Mouse (Mus musculus): ENCODE measurements around the gene Ccdc107. TPM values are rescaled to one million over a fixed set of nuclear protein-coding genes. Genes with fewer than 3 reads are reported as not detected.

Gene Ccdc107
- total and polyA plus RNA-seq, 3 experiments, result 30.5 to 63.1 (median 33.4) TPM

DNA sequence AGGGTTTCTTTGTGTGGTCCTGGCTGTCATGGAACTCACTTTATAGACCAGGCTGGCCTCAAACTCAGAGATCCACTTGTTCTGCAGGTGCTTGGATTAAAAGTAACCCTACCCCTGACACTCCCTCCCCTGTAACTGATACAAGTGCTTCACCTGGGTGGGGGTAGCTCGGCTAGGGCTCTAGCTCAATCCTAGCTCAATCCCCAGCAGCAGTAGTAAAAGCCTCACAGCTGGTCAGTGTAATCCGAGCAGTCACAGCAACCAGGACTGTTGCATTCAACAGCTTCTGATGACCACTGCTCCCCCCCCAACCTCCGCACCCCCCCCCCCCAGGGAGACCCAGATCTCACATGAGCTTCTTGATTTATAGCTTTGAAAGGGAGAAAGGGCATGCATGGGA, 49.3 kb downstream of the Ccdc107 start:
- dilution Hi-C loops (cut with MboI; ENCODE audit: extremely low pct_ligation_motif_present, extremely low pct_unique_long_range_greater_than_20kb, low sequenced_read_pairs), result no loop called here
- Histone ChIP-seq H3K27ac (ENCODE audit: insufficient read depth, low read depth) (no peak overlapping the region), H3K4me3 (replicated peaks in 1 of 3; ENCODE audit: low read depth in 2 of 3, low read length in 2 of 3, poor library complexity in 1 of 3) (no peak overlapping the region), H3K9me3 (replicated peaks; ENCODE audit: low read length) (no peaks in the 10 kb centered on the region), H3K79me2 (replicated peaks; ENCODE audit: control insufficient read depth, extremely low read depth, insufficient read depth, poor library complexity, severe bottlenecking) (no peaks in the 10 kb centered on the region), H3K4me2 (ENCODE audit: insufficient read depth, low read depth, poor library complexity, severe bottlenecking) (no peak overlapping the region), H3K36me3 (replicated peaks in 1 of 2; ENCODE audit: control insufficient read depth in 1 of 2, insufficient read depth in 1 of 2, low read length in 1 of 2) (peaks cover 89 to 99% of the 10 kb centered on the region in 2 experiments), H3K27me3 (replicated peaks) (no peaks in the 10 kb centered on the region), H3K9ac (ENCODE audit: insufficient read depth, low read depth) (no peak overlapping the region), H3K4me1 (ENCODE audit: control insufficient read depth in 1 of 2, insufficient read depth in 2 of 2) (peaks cover 0 to 5% of the 10 kb centered on the region in 2 experiments; a peak in 1 of 4 replicates)
- TF ChIP-seq BHLHE40 (IDR thresholded peaks at IDR 0.05; ENCODE audit: low read depth, low read length) (no peak), MAZ (IDR thresholded peaks at IDR 0.05; ENCODE audit: low read depth, low read length) (no peak)
- in situ Hi-C loops (cut with MboI; ENCODE audit: low pct_ligation_motif_present, low pct_unique_long_range_greater_than_20kb, low sequenced_read_pairs), result no loop called here
- DNase-seq (ENCODE audit: extremely low read depth), result no peak

Other genes with a start within 250 kb of the Ccdc107 start
Only the 20 nearest of the 23 such genes appear.
- not detected in 2 replicates for gene Rusc2, start 110.9 kb upstream of the Ccdc107 start, total RNA-seq (2012; rRNA removed)
- gene Rusc2, start 110.9 kb upstream of the Ccdc107 start, total RNA-seq (2014; rRNA removed), result not detected in 2 replicates
- not detected in 2 replicates for gene Rusc2, start 110.9 kb upstream of the Ccdc107 start, polyA plus RNA-seq (2012; ENCODE audit: insufficient read length, low read depth)
- gene Fam166b, start 63.8 kb upstream of the Ccdc107 start, total RNA-seq (2012; rRNA removed), result not detected in 2 replicates
- gene Fam166b, start 63.8 kb upstream of the Ccdc107 start, total RNA-seq (2014; rRNA removed), result not detected in 2 replicates
- not detected in 2 replicates for gene Fam166b, start 63.8 kb upstream of the Ccdc107 start, polyA plus RNA-seq (2012; ENCODE audit: insufficient read length, low read depth)
- gene Tesk1, start 51.0 kb upstream of the Ccdc107 start, total RNA-seq (2012; rRNA removed), result 4.5 and 5.2 TPM in 2 replicates
- gene Tesk1, start 51.0 kb upstream of the Ccdc107 start, total RNA-seq (2014; rRNA removed), result 1.7 and 1.9 TPM in 2 replicates
- 6.0 and 7.3 TPM in 2 replicates for gene Tesk1, start 51.0 kb upstream of the Ccdc107 start, polyA plus RNA-seq (2012; ENCODE audit: insufficient read length, low read depth)
- 24.0 and 30.3 TPM in 2 replicates for gene Cd72, start 38.3 kb upstream of the Ccdc107 start, total RNA-seq (2012; rRNA removed)
- 47.6 and 61.4 TPM in 2 replicates for gene Cd72, start 38.3 kb upstream of the Ccdc107 start, total RNA-seq (2014; rRNA removed)
- gene Cd72, start 38.3 kb upstream of the Ccdc107 start, polyA plus RNA-seq (2012; ENCODE audit: insufficient read length, low read depth), result 55.9 and 86.4 TPM in 2 replicates
- gene Sit1, start 9.2 kb upstream of the Ccdc107 start, total RNA-seq (2012; rRNA removed), result 2.8 and 3.8 TPM in 2 replicates
- gene Sit1, start 9.2 kb upstream of the Ccdc107 start, total RNA-seq (2014; rRNA removed), result 10.5 and 10.8 TPM in 2 replicates
- gene Sit1, start 9.2 kb upstream of the Ccdc107 start, polyA plus RNA-seq (2012; ENCODE audit: insufficient read length, low read depth), result 10.1 and 12.5 TPM in 2 replicates
- gene Arhgef39, start 6.8 kb downstream of the Ccdc107 start, total RNA-seq (2012; rRNA removed), result 7.4 and 7.5 TPM in 2 replicates
- 7.1 and 7.3 TPM in 2 replicates for gene Arhgef39, start 6.8 kb downstream of the Ccdc107 start, total RNA-seq (2014; rRNA removed)
- gene Arhgef39, start 6.8 kb downstream of the Ccdc107 start, polyA plus RNA-seq (2012; ENCODE audit: insufficient read length, low read depth), result 4.8 and 5.5 TPM in 2 replicates
- gene Car9, start 14.1 kb downstream of the Ccdc107 start, total RNA-seq (2012; rRNA removed), result not detected in 2 replicates
- not detected in 2 replicates for gene Car9, start 14.1 kb downstream of the Ccdc107 start, total RNA-seq (2014; rRNA removed)
- not detected in 2 replicates for gene Car9, start 14.1 kb downstream of the Ccdc107 start, polyA plus RNA-seq (2012; ENCODE audit: insufficient read length, low read depth)
- 0.30 TPM in 1 of 2 replicates, not detected in the other for gene Tpm2, start 30.9 kb downstream of the Ccdc107 start, total RNA-seq (2012; rRNA removed)
- not detected in 2 replicates for gene Tpm2, start 30.9 kb downstream of the Ccdc107 start, total RNA-seq (2014; rRNA removed)
- gene Tpm2, start 30.9 kb downstream of the Ccdc107 start, polyA plus RNA-seq (2012; ENCODE audit: insufficient read length, low read depth), result 0.29 TPM in 1 of 2 replicates, not detected in the other
- 32.9 and 34.2 TPM in 2 replicates for gene Creb3, start 69.4 kb downstream of the Ccdc107 start, total RNA-seq (2012; rRNA removed)
- gene Creb3, start 69.4 kb downstream of the Ccdc107 start, total RNA-seq (2014; rRNA removed), result 26.1 and 27.6 TPM in 2 replicates
- gene Creb3, start 69.4 kb downstream of the Ccdc107 start, polyA plus RNA-seq (2012; ENCODE audit: insufficient read length, low read depth), result 33.1 and 37.2 TPM in 2 replicates
- gene Tln1, start 69.8 kb downstream of the Ccdc107 start, total RNA-seq (2012; rRNA removed), result 59.3 and 60.4 TPM in 2 replicates
- gene Tln1, start 69.8 kb downstream of the Ccdc107 start, total RNA-seq (2014; rRNA removed), result 22.3 and 22.7 TPM in 2 replicates
- 50.1 and 69.2 TPM in 2 replicates for gene Tln1, start 69.8 kb downstream of the Ccdc107 start, polyA plus RNA-seq (2012; ENCODE audit: insufficient read length, low read depth)
- gene Rgp1, start 85.8 kb downstream of the Ccdc107 start, total RNA-seq (2012; rRNA removed), result 16.6 and 22.0 TPM in 2 replicates
- 5.4 and 10.1 TPM in 2 replicates for gene Rgp1, start 85.8 kb downstream of the Ccdc107 start, total RNA-seq (2014; rRNA removed)
- gene Rgp1, start 85.8 kb downstream of the Ccdc107 start, polyA plus RNA-seq (2012; ENCODE audit: insufficient read length, low read depth), result 32.7 and 37.0 TPM in 2 replicates
- gene Gba2, start 86.0 kb downstream of the Ccdc107 start, total RNA-seq (2012; rRNA removed), result 3.6 and 4.1 TPM in 2 replicates
- 3.2 TPM in 2 replicates for gene Gba2, start 86.0 kb downstream of the Ccdc107 start, total RNA-seq (2014; rRNA removed)
- 8.7 and 11.2 TPM in 2 replicates for gene Gba2, start 86.0 kb downstream of the Ccdc107 start, polyA plus RNA-seq (2012; ENCODE audit: insufficient read length, low read depth)
- 0.46 and 0.72 TPM in 2 replicates for gene Msmp, start 91.6 kb downstream of the Ccdc107 start, total RNA-seq (2012; rRNA removed)
- not detected in 2 replicates for gene Msmp, start 91.6 kb downstream of the Ccdc107 start, total RNA-seq (2014; rRNA removed)
- gene Msmp, start 91.6 kb downstream of the Ccdc107 start, polyA plus RNA-seq (2012; ENCODE audit: insufficient read length, low read depth), result 5.9 and 6.3 TPM in 2 replicates
- 0.04 and 0.38 TPM in 2 replicates for gene Npr2, start 139.0 kb downstream of the Ccdc107 start, total RNA-seq (2012; rRNA removed)
- gene Npr2, start 139.0 kb downstream of the Ccdc107 start, total RNA-seq (2014; rRNA removed), result not detected in 2 replicates
- gene Npr2, start 139.0 kb downstream of the Ccdc107 start, polyA plus RNA-seq (2012; ENCODE audit: insufficient read length, low read depth), result 0.23 and 0.49 TPM in 2 replicates
- 0.08 TPM in 1 of 2 replicates, not detected in the other for gene Spag8, start 160.7 kb downstream of the Ccdc107 start, total RNA-seq (2012; rRNA removed)
- gene Spag8, start 160.7 kb downstream of the Ccdc107 start, total RNA-seq (2014; rRNA removed), result not detected in 2 replicates
- gene Spag8, start 160.7 kb downstream of the Ccdc107 start, polyA plus RNA-seq (2012; ENCODE audit: insufficient read length, low read depth), result not detected in 2 replicates
- gene Hint2, start 163.6 kb downstream of the Ccdc107 start, total RNA-seq (2012; rRNA removed), result 21.2 and 27.9 TPM in 2 replicates
- 17.0 and 17.8 TPM in 2 replicates for gene Hint2, start 163.6 kb downstream of the Ccdc107 start, total RNA-seq (2014; rRNA removed)
- 6.4 and 8.1 TPM in 2 replicates for gene Hint2, start 163.6 kb downstream of the Ccdc107 start, polyA plus RNA-seq (2012; ENCODE audit: insufficient read length, low read depth)
- gene Tmem8b, start 176.1 kb downstream of the Ccdc107 start, total RNA-seq (2012; rRNA removed), result 0.17 and 0.47 TPM in 2 replicates
- not detected in 2 replicates for gene Tmem8b, start 176.1 kb downstream of the Ccdc107 start, total RNA-seq (2014; rRNA removed)
- gene Tmem8b, start 176.1 kb downstream of the Ccdc107 start, polyA plus RNA-seq (2012; ENCODE audit: insufficient read length, low read depth), result 0.16 and 0.26 TPM in 2 replicates
- 5.1 and 6.3 TPM in 2 replicates for gene Fam221b, start 176.2 kb downstream of the Ccdc107 start, total RNA-seq (2012; rRNA removed)
- not detected in 2 replicates for gene Fam221b, start 176.2 kb downstream of the Ccdc107 start, total RNA-seq (2014; rRNA removed)
- gene Fam221b, start 176.2 kb downstream of the Ccdc107 start, polyA plus RNA-seq (2012; ENCODE audit: insufficient read length, low read depth), result 0.07 and 0.12 TPM in 2 replicates
- gene Olfr70, start 207.9 kb downstream of the Ccdc107 start, total RNA-seq (2012; rRNA removed), result not detected in 2 replicates
- gene Olfr70, start 207.9 kb downstream of the Ccdc107 start, total RNA-seq (2014; rRNA removed), result not detected in 2 replicates
- gene Olfr70, start 207.9 kb downstream of the Ccdc107 start, polyA plus RNA-seq (2012; ENCODE audit: insufficient read length, low read depth), result not detected in 2 replicates
- not detected in 2 replicates for gene Olfr71, start 217.4 kb downstream of the Ccdc107 start, total RNA-seq (2012; rRNA removed)
- not detected in 2 replicates for gene Olfr71, start 217.4 kb downstream of the Ccdc107 start, total RNA-seq (2014; rRNA removed)
- gene Olfr71, start 217.4 kb downstream of the Ccdc107 start, polyA plus RNA-seq (2012; ENCODE audit: insufficient read length, low read depth), result not detected in 2 replicates